Mouse (Mus musculus): ENCODE measurements around the gene Ttyh3.

DNA sequence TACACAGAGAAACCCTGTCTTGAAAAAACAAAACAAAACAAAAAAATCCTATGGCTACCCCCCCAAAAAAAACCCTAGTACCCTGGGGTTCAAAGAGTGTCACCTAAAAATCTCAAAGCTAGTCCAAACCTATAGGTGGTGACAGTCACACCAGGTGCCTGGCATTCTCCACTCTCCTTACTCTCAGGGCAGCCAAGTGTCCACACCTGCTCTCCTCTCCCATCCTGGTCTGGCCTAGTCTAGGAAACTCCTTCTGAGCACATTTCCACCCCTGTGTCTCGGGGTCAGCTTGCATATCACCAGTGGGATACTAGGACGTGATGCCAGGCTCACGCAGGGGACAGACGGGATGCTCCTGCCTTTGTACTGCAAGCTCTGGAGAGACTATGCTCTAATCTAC, 9.5 kb downstream of the Ttyh3 start:
- TF ChIP-seq CTCF (IDR thresholded peaks at IDR 0.05; ENCODE audit: extremely low read depth, insufficient read depth, insufficient read length, insufficient replicate concordance) (no peak), POLR2A (IDR thresholded peaks at IDR 0.05; ENCODE audit: low read depth, low read length) (no peak)

Measured in spleen, adult 2 months (tissue).